Mouse (Mus musculus): ENCODE measurements at regions not wholly inside any gene's neighbourhood (a gene's known extent, or its start where the extent isn't known, plus 50 kb on each side); places are given as distances from the start of the nearest gene placed in this dataset.

DNA sequence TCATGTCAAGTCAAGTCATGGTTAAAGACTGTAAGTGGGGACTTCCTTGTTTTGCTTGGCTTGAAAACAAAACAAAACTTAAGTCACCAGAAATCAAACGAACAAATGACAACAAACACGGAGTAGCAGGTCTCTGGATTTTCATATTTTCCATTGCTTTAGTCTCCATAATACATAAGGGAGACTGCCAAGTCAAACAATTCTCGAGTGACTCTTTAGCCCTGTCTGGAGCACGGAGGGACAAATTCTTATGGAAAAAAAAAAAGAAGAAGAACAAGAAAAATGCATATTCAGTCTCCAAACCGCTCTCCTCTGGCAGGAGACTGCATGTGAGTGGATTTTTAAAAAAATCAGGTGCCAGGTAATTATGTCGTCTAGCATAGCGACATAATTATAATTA lies 129.6 kb upstream of the Med14 start:
- Histone ChIP-seq H3K4me3 (ENCODE audit: low read length) (no peak overlapping the region), H3K27ac (ENCODE audit: low read length) (no peak overlapping the region), H3K27me3 (ENCODE audit: insufficient read depth, low read length) (no peaks in the 10 kb centered on the region), H3K4me2 (replicated peaks; ENCODE audit: low read depth, low read length) (no peak overlapping the region), H3K9ac (replicated peaks; ENCODE audit: low read length) (no peak overlapping the region), H3K36me3 (ENCODE audit: insufficient read depth, low read length) (no peaks in the 10 kb centered on the region), H3K9me3 (ENCODE audit: low read length) (no peaks in the 10 kb centered on the region), H3K4me1 (ENCODE audit: insufficient read depth, low read length) (no peaks in the 10 kb centered on the region)
- ATAC-seq (ENCODE audit: low FRiP score, low TSS enrichment), result no peak
- 62% methylated on average over 7 of the region's 7 CpGs for WGBS

DNA sequence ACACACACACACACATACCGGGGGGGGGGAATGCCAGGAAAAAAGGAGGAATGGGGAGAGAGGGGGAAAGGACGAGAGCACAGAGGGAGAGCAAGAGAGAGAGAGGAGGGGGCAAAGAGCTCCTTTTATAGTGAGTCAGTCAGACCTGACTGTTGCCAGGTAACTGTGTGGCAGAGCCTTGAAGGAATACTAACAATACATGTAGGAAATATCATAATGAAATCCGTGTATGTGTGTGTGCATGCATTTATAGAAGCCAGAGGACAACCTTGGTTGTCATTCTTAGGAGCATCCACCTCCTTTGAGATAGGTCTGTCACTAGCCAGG lies 127.6 kb upstream of the Med14 start:
- Histone ChIP-seq H3K27ac (ENCODE audit: low read length) (no peak overlapping the region), H3K27me3 (ENCODE audit: insufficient read depth, low read length) (no peaks in the 10 kb centered on the region), H3K4me2 (replicated peaks; ENCODE audit: low read depth, low read length) (no peak overlapping the region), H3K36me3 (ENCODE audit: insufficient read depth, low read length) (no peaks in the 10 kb centered on the region), H3K9me3 (ENCODE audit: low read length) (no peaks in the 10 kb centered on the region), H3K4me1 (ENCODE audit: insufficient read depth, low read length) (no peaks in the 10 kb centered on the region), H3K9ac (replicated peaks; ENCODE audit: low read length) (no peak overlapping the region), H3K4me3 (ENCODE audit: low read length) (no peak overlapping the region)
- WGBS, result 72% methylated on average over 3 of the region's 3 CpGs
- ATAC-seq (ENCODE audit: low FRiP score, low TSS enrichment), result no peak

DNA sequence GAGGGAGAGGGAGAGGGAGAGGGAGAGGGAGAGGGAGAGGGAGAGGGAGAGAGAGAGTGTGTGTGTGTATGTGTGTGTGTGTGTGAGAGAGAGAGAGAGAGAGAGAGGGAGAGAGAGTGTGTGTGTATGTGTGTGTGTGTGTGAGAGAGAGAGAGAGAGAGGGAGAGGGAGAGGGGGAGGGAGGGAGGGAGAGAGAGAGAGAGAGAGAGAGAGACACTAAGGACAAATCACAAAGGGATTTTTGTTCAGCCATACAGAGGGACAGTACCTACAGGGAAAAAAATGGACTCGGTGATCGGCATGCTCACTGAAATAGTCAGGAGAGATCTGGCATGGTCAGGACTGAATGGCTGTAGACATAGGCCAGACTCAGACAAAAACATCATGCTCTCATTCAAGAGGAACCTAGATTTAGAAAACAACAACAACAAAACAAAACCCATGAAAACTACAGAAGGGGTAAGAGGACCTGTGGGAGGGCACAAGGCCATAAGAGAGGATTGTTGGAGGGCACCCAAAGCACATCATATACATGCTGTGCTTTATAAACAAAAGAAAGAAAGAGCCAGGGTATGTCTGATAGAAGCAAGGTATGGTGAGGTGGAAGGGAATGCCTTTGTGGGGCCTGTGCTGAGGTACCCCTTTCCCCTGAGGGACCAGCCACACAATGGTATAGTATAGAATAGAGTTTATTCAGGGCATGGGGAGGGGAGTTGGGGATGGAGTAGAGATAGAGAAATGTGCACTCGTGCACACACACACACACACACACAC lies 127.0 kb upstream of the Med14 start:
- H3K9me3 ChIP-seq (ENCODE audit: low read length), result no peaks in the 10 kb centered on the region
- H3K27me3 ChIP-seq (ENCODE audit: insufficient read depth, low read length), result no peaks in the 10 kb centered on the region
- H3K9ac ChIP-seq (replicated peaks; ENCODE audit: low read length), result no peak overlapping the region
- no peak overlapping the region for H3K27ac ChIP-seq (ENCODE audit: low read length)
- no peaks in the 10 kb centered on the region for H3K4me1 ChIP-seq (ENCODE audit: insufficient read depth, low read length)
- 86% methylated on average over 3 of the region's 3 CpGs for WGBS
- H3K36me3 ChIP-seq (ENCODE audit: insufficient read depth, low read length), result no peaks in the 10 kb centered on the region
- H3K4me3 ChIP-seq (ENCODE audit: low read length), result no peak overlapping the region
- no peak for ATAC-seq (ENCODE audit: low FRiP score, low TSS enrichment)
- H3K4me2 ChIP-seq (replicated peaks; ENCODE audit: low read depth, low read length), result no peak overlapping the region

DNA sequence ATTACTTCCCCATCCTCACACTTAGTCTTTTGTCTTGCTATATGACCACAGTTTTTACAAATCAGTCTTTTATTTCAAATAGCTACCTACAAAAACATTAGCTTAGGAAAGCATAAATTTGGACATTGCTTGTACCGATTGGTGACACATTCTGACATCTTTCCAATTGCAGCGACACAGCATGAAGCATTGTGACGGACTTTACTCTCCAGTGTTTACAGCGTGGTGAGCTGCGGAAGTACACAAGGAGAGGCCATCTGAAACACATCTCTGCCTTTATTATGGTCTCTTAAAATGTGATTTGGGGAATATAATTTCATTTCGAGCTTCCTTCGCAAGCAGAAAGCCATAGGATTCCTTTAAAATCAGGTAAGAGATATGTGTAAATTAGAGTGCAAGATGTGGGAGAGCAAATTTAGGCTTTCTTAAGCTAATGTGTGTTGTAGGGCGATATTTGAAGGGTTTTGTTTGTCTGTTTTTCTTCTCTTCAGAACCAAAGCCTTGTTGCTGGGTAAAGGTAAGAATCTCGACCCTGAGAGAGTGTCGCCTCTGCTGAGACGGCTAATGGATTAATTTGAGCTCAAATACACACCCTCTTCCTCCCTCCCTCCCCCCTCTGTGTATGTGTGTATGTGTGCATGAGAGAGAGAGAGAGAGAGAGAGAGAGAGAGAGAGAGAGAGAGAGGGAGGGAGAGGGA lies 126.3 kb upstream of the Med14 start:
- H3K9me3 ChIP-seq (ENCODE audit: low read length), result no peaks in the 10 kb centered on the region
- no peak overlapping the region for H3K4me2 ChIP-seq (replicated peaks; ENCODE audit: low read depth, low read length)
- H3K27me3 ChIP-seq (ENCODE audit: insufficient read depth, low read length), result no peaks in the 10 kb centered on the region
- no peak overlapping the region for H3K4me3 ChIP-seq (ENCODE audit: low read length)
- no peak for ATAC-seq (ENCODE audit: low FRiP score, low TSS enrichment)
- 59% methylated on average over 11 of the region's 11 CpGs for WGBS
- no peak overlapping the region for H3K27ac ChIP-seq (ENCODE audit: low read length)
- H3K36me3 ChIP-seq (ENCODE audit: insufficient read depth, low read length), result no peaks in the 10 kb centered on the region
- no peaks in the 10 kb centered on the region for H3K4me1 ChIP-seq (ENCODE audit: insufficient read depth, low read length)
- H3K9ac ChIP-seq (replicated peaks; ENCODE audit: low read length), result no peak overlapping the region

DNA sequence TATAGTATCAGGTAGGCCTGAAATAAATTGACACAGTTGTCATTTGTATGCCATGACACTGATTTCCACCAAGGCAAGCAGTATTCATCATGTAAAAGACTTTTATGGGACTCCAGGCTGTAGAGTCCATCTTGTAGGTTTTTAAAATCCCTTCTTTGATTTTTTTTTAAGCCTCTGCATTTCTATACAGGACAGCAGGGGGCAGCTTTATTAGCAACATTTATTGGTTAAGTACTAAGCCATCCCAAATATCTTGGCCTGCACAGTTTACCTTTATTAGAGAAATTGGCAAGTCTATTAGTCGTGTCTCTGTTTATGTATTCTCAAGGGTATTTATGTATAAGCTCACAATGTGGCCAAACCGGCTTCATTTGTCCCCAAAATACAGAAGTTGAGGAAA lies 125.6 kb upstream of the Med14 start:
- Histone ChIP-seq H3K9me3 (ENCODE audit: low read length) (no peaks in the 10 kb centered on the region), H3K4me2 (replicated peaks; ENCODE audit: low read depth, low read length) (no peak overlapping the region), H3K9ac (replicated peaks; ENCODE audit: low read length) (no peak overlapping the region), H3K27me3 (ENCODE audit: insufficient read depth, low read length) (no peaks in the 10 kb centered on the region), H3K27ac (ENCODE audit: low read length) (no peak overlapping the region), H3K4me3 (ENCODE audit: low read length) (no peak overlapping the region), H3K36me3 (ENCODE audit: insufficient read depth, low read length) (no peaks in the 10 kb centered on the region), H3K4me1 (ENCODE audit: insufficient read depth, low read length) (no peaks in the 10 kb centered on the region)
- 60% methylated on average over 2 of the region's 2 CpGs for WGBS
- no peak for ATAC-seq (ENCODE audit: low FRiP score, low TSS enrichment)

DNA sequence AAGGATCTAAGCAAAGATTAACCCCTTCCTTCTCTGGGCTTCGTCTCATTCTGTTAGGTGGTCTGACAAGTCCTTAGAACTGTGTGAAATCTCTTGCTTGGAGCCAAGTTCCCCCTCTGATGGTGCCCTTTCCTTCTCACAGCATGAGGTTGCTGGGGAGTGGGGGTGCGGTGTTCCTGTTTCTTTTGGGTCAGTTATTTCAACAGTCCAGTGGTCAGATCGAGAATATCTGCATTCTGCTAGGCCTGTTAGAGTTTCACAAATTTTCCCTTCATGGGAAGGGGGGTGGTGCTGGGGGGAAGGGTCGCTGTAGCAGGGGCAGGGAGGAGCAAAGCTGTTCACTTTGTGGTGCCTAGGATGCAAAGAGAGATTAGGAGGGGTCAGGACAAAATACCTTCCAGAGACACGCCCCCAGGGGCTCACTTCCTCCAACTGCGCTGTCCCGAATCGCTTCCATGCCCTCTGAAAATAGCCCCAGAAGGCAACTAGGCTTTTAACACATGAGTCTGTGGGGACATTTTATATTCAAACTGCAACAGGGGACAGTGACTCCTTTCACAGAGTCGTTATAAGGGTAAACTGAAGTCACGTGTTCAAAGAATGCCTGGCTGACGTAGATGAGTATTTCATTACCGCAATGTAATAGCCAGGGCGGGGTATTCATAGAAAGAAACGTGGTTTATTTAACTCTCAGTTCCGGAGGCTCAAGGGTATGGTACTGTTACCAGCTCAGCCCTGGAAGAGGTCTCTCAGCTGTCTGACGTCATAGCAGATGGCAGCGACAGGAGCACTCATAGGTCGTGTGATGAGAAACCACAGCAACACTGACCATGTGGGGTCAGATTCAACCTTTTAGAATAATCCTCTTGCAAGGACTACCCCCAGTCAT lies 124.5 kb upstream of the Med14 start:
- Histone ChIP-seq H3K4me3 (ENCODE audit: low read length) (peak overlapping the region; percentile 27), H3K36me3 (ENCODE audit: insufficient read depth, low read length) (no peaks in the 10 kb centered on the region), H3K9me3 (ENCODE audit: low read length) (no peaks in the 10 kb centered on the region), H3K9ac (replicated peaks; ENCODE audit: low read length) (no peak overlapping the region; the same call in 1 of the 2 replicates), H3K4me1 (ENCODE audit: insufficient read depth, low read length) (no peaks in the 10 kb centered on the region), H3K4me2 (replicated peaks; ENCODE audit: low read depth, low read length) (peak overlapping the region; percentile 43), H3K27ac (ENCODE audit: low read length) (no peak overlapping the region), H3K27me3 (ENCODE audit: insufficient read depth, low read length) (no peaks in the 10 kb centered on the region)
- ATAC-seq (ENCODE audit: low FRiP score, low TSS enrichment), result 0 out of 2 replicates have a peak, but pooled peaks have one; percentile 51
- WGBS, result 29% methylated on average over 18 of the region's 18 CpGs

DNA sequence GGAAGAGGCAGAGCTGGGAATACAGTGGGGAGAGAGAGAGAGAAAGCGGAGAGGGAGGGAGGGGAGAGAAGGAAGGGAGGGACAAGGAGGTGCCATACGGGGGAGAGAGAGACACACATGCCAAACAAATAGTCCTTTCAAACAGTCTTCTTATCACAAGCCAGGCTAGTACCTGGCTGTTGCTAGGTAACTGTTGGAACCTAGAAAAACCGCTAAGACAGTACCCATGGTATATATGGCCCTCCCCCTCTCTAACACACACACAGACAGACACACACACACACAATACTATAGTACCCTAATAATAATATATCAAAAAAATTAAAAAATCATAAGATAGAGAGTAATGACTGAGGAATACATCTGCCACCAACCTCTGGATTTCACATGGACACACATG lies 117.4 kb upstream of the Med14 start:
- no peaks in the 10 kb centered on the region for H3K9me3 ChIP-seq (ENCODE audit: low read length)
- H3K27me3 ChIP-seq (ENCODE audit: insufficient read depth, low read length), result no peaks in the 10 kb centered on the region
- H3K27ac ChIP-seq (ENCODE audit: low read length), result no peak overlapping the region
- no peak overlapping the region for H3K4me3 ChIP-seq (ENCODE audit: low read length)
- H3K36me3 ChIP-seq (ENCODE audit: insufficient read depth, low read length), result no peaks in the 10 kb centered on the region
- 61% methylated on average over 3 of the region's 3 CpGs for WGBS
- H3K4me1 ChIP-seq (ENCODE audit: insufficient read depth, low read length), result no peaks in the 10 kb centered on the region
- no peak overlapping the region for H3K9ac ChIP-seq (replicated peaks; ENCODE audit: low read length)
- H3K4me2 ChIP-seq (replicated peaks; ENCODE audit: low read depth, low read length), result no peak overlapping the region
- no peak for ATAC-seq (ENCODE audit: low FRiP score, low TSS enrichment)

DNA sequence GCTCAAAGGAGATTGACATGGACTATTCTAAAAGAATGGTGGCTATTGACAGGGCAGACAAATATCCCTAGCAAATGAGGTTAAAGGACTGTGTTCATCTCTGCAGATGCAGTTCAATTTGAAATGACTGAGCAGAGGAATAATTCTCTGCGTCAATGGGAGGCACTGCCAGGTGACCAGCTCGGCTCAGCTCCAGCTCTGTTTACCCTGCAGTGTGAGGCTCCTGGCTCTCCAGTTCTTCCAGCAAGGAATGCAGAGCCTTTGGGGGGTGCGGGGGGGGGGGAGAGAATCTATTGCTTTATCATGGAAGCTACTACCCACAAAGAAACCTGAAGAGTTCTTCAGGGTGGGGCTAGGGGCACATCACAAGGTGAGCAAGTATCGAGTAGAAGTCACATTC lies 115.6 kb upstream of the Med14 start:
- no peak for ATAC-seq (ENCODE audit: low FRiP score, low TSS enrichment)
- Histone ChIP-seq H3K36me3 (ENCODE audit: insufficient read depth, low read length) (no peaks in the 10 kb centered on the region), H3K27ac (ENCODE audit: low read length) (no peak overlapping the region), H3K4me1 (ENCODE audit: insufficient read depth, low read length) (no peaks in the 10 kb centered on the region), H3K9me3 (ENCODE audit: low read length) (no peaks in the 10 kb centered on the region), H3K9ac (replicated peaks; ENCODE audit: low read length) (no peak overlapping the region), H3K27me3 (ENCODE audit: insufficient read depth, low read length) (no peaks in the 10 kb centered on the region), H3K4me3 (ENCODE audit: low read length) (no peak overlapping the region), H3K4me2 (replicated peaks; ENCODE audit: low read depth, low read length) (no peak overlapping the region)
- 40% methylated on average over 4 of the region's 4 CpGs for whole genome bisulfite sequencing

DNA sequence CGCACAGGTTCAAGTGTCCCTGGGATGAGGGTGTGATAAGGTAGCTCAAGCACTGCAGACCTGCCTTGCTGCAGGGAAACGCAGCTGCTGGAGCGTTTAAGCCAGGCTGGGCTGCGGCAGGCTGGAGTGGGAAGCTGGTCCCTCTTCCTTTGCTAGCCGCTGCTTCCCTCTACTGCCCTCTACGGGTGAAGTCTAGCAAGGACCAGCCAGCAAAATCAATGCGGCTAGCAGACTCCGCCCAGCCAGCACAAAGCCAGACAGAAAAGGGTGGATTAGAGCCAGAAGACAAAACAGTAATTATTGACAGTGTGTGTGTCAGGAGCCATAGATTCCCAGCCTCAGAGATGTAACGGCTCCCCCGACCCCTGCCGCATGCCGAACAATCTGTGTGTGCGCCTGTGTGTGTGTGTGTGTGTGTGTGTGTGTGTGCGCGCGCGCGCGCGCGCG lies 111.8 kb upstream of the Med14 start:
- Histone ChIP-seq H3K9me3 (ENCODE audit: low read length) (no peaks in the 10 kb centered on the region), H3K27me3 (ENCODE audit: insufficient read depth, low read length) (peaks cover 4% of the 10 kb centered on the region; the same call in 1 of the 2 replicates), H3K4me3 (ENCODE audit: low read length) (peak overlapping the region; percentile 38), H3K27ac (ENCODE audit: low read length) (no peak overlapping the region), H3K4me1 (ENCODE audit: insufficient read depth, low read length) (no peaks in the 10 kb centered on the region), H3K9ac (replicated peaks; ENCODE audit: low read length) (0 out of 2 replicates have a peak overlapping the region, but pooled peaks have one; percentile 31), H3K4me2 (replicated peaks; ENCODE audit: low read depth, low read length) (peak overlapping the region; percentile 46), H3K36me3 (ENCODE audit: insufficient read depth, low read length) (no peaks in the 10 kb centered on the region)
- 55% methylated on average over 22 of the region's 22 CpGs for WGBS
- ATAC-seq (ENCODE audit: low FRiP score, low TSS enrichment), result peak; percentile 91

All from kidney, embryonic 16.5 days (tissue).